Mouse (Mus musculus): Measurements from ENCODE around the gene Cbr1.

DNA sequence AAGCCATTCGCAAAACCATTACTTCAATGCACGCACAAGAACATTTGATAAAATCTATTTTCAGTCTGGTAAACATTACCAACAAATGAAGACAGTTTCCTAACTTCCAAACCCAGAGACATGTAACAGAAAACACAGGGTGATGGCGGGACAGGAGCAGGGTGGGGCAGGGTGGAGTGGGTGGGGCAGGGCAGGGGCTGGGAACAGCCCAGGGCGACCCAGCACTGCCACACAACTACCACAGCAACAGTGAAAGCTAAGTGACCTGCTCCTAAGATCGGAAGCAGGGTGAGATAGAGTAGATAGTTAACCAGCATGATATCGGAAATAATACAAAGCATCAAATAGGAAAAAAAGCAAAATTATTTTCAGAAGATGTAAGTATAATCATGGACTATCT, 6.2 kb upstream of the Cbr1 start:
- TF ChIP-seq CTCF (IDR thresholded peaks at IDR 0.05; ENCODE audit: extremely low read depth, insufficient read depth, insufficient read length, insufficient replicate concordance) = no peak
- no peak for TF ChIP-seq POLR2A (IDR thresholded peaks at IDR 0.05; ENCODE audit: low read depth, low read length)

Measured in spleen, adult 2 months (tissue).